Comparison of ENCODE assay signal across 35 mouse cellular contexts in genomic region chr13:92387367-92387766, GRCm38 (mm10). TPM values are rescaled to one million over a fixed set of nuclear protein-coding genes. Genes with fewer than 3 reads are reported as not detected.
"Had no signal": no experiment of that assay in that cellular context is flagged by ENCODE, and none has a peak within 500 bp of the region (broad histone marks: within the 10 kb centered on the region; RNA-seq: fewer than 3 reads in every experiment).

No protein-coding gene starts in this region.

- DNase-seq: cerebellum, adult 18-20 months; cerebellum, adult 2 months; cerebellum, adult 8-10 months; cerebellum, adult 9-10 months; cerebellum, adult 9-11 months; cerebellum, postnatal 10 days; cerebellum, postnatal 14 days; cerebellum, postnatal 25 days; cerebellum, postnatal 36 days; embryo, embryonic 11 days; forebrain, postnatal 0 days; gastrocnemius, adult 2 months; gastrocnemius, postnatal 10 days; gastrocnemius, postnatal 14 days; gastrocnemius, postnatal 25 days; gastrocnemius, postnatal 36 days; heart, adult 11 months; heart, adult 18-20 months had no signal

- H3K9ac ChIP-seq: embryonic facial prominence, embryonic 12.5 days; embryonic facial prominence, embryonic 13.5 days; embryonic facial prominence, embryonic 15.5 days; forebrain, embryonic 12.5 days; forebrain, embryonic 13.5 days; forebrain, embryonic 15.5 days; forebrain, postnatal 0 days had no signal

- H3K27me3 ChIP-seq: embryonic facial prominence, embryonic 12.5 days; embryonic facial prominence, embryonic 13.5 days; embryonic facial prominence, embryonic 15.5 days; forebrain, embryonic 12.5 days; forebrain, embryonic 13.5 days; forebrain, embryonic 15.5 days had no signal

- H3K36me3 ChIP-seq: embryonic facial prominence, embryonic 15.5 days; forebrain, embryonic 15.5 days had no signal

- H3K27ac ChIP-seq: embryonic facial prominence, embryonic 10.5 days; embryonic facial prominence, embryonic 12.5 days; embryonic facial prominence, embryonic 13.5 days; embryonic facial prominence, embryonic 15.5 days; forebrain, embryonic 10.5 days; forebrain, embryonic 12.5 days; forebrain, embryonic 13.5 days; forebrain, embryonic 15.5 days; gastrocnemius, adult 2 months had no signal

- H3K4me3 ChIP-seq: embryonic facial prominence, embryonic 10.5 days; embryonic facial prominence, embryonic 12.5 days; embryonic facial prominence, embryonic 13.5 days; embryonic facial prominence, embryonic 15.5 days; erythroblast, embryonic 14.5 days; forebrain, embryonic 10.5 days; forebrain, embryonic 12.5 days; forebrain, embryonic 13.5 days; forebrain, embryonic 15.5 days; gastrocnemius, adult 2 months had no signal

- H3K4me1 ChIP-seq: embryonic facial prominence, embryonic 10.5 days; embryonic facial prominence, embryonic 12.5 days; embryonic facial prominence, embryonic 13.5 days; embryonic facial prominence, embryonic 15.5 days; forebrain, embryonic 10.5 days; forebrain, embryonic 12.5 days; forebrain, embryonic 13.5 days; forebrain, embryonic 15.5 days had no signal

- H3K4me2 ChIP-seq: embryonic facial prominence, embryonic 12.5 days; embryonic facial prominence, embryonic 13.5 days; embryonic facial prominence, embryonic 15.5 days; forebrain, embryonic 12.5 days; forebrain, embryonic 13.5 days; forebrain, embryonic 15.5 days had no signal

- H3K9me3 ChIP-seq: embryonic facial prominence, embryonic 10.5 days; embryonic facial prominence, embryonic 12.5 days; embryonic facial prominence, embryonic 13.5 days; embryonic facial prominence, embryonic 15.5 days; forebrain, embryonic 10.5 days; forebrain, embryonic 12.5 days; forebrain, embryonic 13.5 days; forebrain, embryonic 15.5 days had no signal

- ATAC-seq: forebrain, embryonic 13.5 days; forebrain, embryonic 14.5 days; forebrain, embryonic 15.5 days; forebrain, embryonic 16.5 days; forebrain, postnatal 0 days had no signal

RNA-seq across cellular contexts. Expression of gene Ankrd34b, which starts 38.3 kb away (rescaled TPM):
- total RNA-seq: common myeloid progenitor, adult 5-6 weeks; gastrocnemius, adult 18-20 months; gastrocnemius, adult 2 months; gastrocnemius, adult 8-10 months; gastrocnemius, postnatal 14 days; gastrocnemius, postnatal 25 days; gastrocnemius, postnatal 36 days; gastrocnemius, postnatal 4 days; heart, adult 18-20 months had no signal
- polyA plus RNA-seq: embryonic facial prominence, embryonic 10.5 days; embryonic facial prominence, embryonic 11.5 days; embryonic facial prominence, embryonic 13.5 days; erythroblast, embryonic 14.5 days; forebrain, embryonic 11.5 days had no signal
